Mouse (Mus musculus) lung, postnatal 4 days (tissue): Measurements from ENCODE around the gene B4galnt2.

Experiments used
- DNase-seq, 2 experiments: peaks; one replicate each; pipeline ENCODE4 v3.0.0; 2021

Gene B4galnt2

GRCm38 (mm10) chr11:95838999-95839868 is 75.5 kb downstream of the B4galnt2 start:
- DNase-seq: no peak

- DNase-seq: peak in 1 of 2 experiments; percentile 4
Observed at GRCm38 (mm10) chr11:95838598-95838997, 76.1 kb downstream of the B4galnt2 start.

- peak; percentile 90 to 94 for DNase-seq
Observed at GRCm38 (mm10) chr11:95837059-95837458, 77.6 kb downstream of the B4galnt2 start, which contains the start of gene Gngt2. TSS of gene Gngt2 (plus strand) at chr11:95837216.

GRCm38 (mm10) chr11:95836433-95836832 is 78.3 kb downstream of the B4galnt2 start:
- peak; percentile 32 to 52 for DNase-seq

GRCm38 (mm10) chr11:95835832-95836231 is 78.9 kb downstream of the B4galnt2 start:
- DNase-seq: no peak

- DNase-seq: peak; percentile 54 to 63
Observed at GRCm38 (mm10) chr11:95834742-95835710, 79.7 kb downstream of the B4galnt2 start.

GRCm38 (mm10) chr11:95834143-95834667 is 80.5 kb downstream of the B4galnt2 start:
- DNase-seq: peak; percentile 75 to 79

GRCm38 (mm10) chr11:95833631-95834142 is 81.0 kb downstream of the B4galnt2 start:
- DNase-seq: no peak

- DNase-seq: no peak
Observed at GRCm38 (mm10) chr11:95833006-95833570, 81.6 kb downstream of the B4galnt2 start.

GRCm38 (mm10) chr11:95832129-95833005 is 82.3 kb downstream of the B4galnt2 start:
- no peak for DNase-seq

GRCm38 (mm10) chr11:95831641-95832040 is 83.0 kb downstream of the B4galnt2 start:
- no peak for DNase-seq

- DNase-seq: no peak
Observed at GRCm38 (mm10) chr11:95831276-95831619, 83.4 kb downstream of the B4galnt2 start.

- peak; percentile 46 to 50 for DNase-seq
Observed at GRCm38 (mm10) chr11:95830411-95831275, 84.0 kb downstream of the B4galnt2 start.

- no peak for DNase-seq
Observed at GRCm38 (mm10) chr11:95829526-95830050, 85.1 kb downstream of the B4galnt2 start.

- no peak for DNase-seq
Observed at GRCm38 (mm10) chr11:95828181-95828964, 86.3 kb downstream of the B4galnt2 start.

- DNase-seq: peak; percentile 56 to 83
Observed at GRCm38 (mm10) chr11:95827464-95828085, 87.1 kb downstream of the B4galnt2 start.

GRCm38 (mm10) chr11:95827168-95827447 is 87.6 kb downstream of the B4galnt2 start:
- no peak for DNase-seq

GRCm38 (mm10) chr11:95826317-95827167 is 88.1 kb downstream of the B4galnt2 start:
- no peak for DNase-seq
